Mouse (Mus musculus): Measurements from ENCODE around the gene Sprn. TPM values are rescaled to one million over a fixed set of nuclear protein-coding genes. Genes with fewer than 3 reads are reported as not detected.

Gene Sprn
- polyA plus RNA-seq, 1 experiment from 2014 or later: 0.72 TPM

- H3K9me3 ChIP-seq: no peaks in the 10 kb centered on the region
- no peak overlapping the region for H3K4me3 ChIP-seq
- H3K27ac ChIP-seq: no peak overlapping the region
- no peaks in the 10 kb centered on the region for H3K36me3 ChIP-seq
- H3K9ac ChIP-seq: no peak overlapping the region
- WGBS: 82% methylated on average over 2 of the region's 2 CpGs
- no peak overlapping the region for H3K4me2 ChIP-seq
- no peaks in the 10 kb centered on the region for H3K27me3 ChIP-seq
- no peaks in the 10 kb centered on the region for H3K4me1 ChIP-seq
- ATAC-seq (ENCODE audit: insufficient number of reproducible peaks, insufficient read depth, low FRiP score, low TSS enrichment, low read depth): no peak
Measured at GRCm38 (mm10) chr7:140180692-140181091, 26.0 kb upstream of the Sprn start.

- no peak overlapping the region for H3K4me3 ChIP-seq
- WGBS: 93% methylated on average over 2 of the region's 2 CpGs
- no peak overlapping the region for H3K27ac ChIP-seq
- no peaks in the 10 kb centered on the region for H3K9me3 ChIP-seq
- H3K9ac ChIP-seq: no peak overlapping the region
- no peaks in the 10 kb centered on the region for H3K36me3 ChIP-seq
- no peaks in the 10 kb centered on the region for H3K27me3 ChIP-seq
- no peak for ATAC-seq (ENCODE audit: insufficient number of reproducible peaks, insufficient read depth, low FRiP score, low TSS enrichment, low read depth)
- no peak overlapping the region for H3K4me2 ChIP-seq
- no peaks in the 10 kb centered on the region for H3K4me1 ChIP-seq
Measured at GRCm38 (mm10) chr7:140179176-140179575, 24.5 kb upstream of the Sprn start.

- Histone ChIP-seq H3K27me3 (no peaks in the 10 kb centered on the region), H3K4me1 (no peaks in the 10 kb centered on the region), H3K9ac (no peak within 1 kb of the TSS), H3K4me3 (no peak within 1 kb of the TSS), H3K9me3 (no peaks in the 10 kb centered on the region), H3K4me2 (no peak within 1 kb of the TSS), H3K36me3 (no peaks in the 10 kb centered on the region), H3K27ac (no peak within 1 kb of the TSS)
- 52% methylated on average over 1 of the region's 1 CpGs for WGBS
- no peak for ATAC-seq (ENCODE audit: insufficient number of reproducible peaks, insufficient read depth, low FRiP score, low TSS enrichment, low read depth)
Measured at GRCm38 (mm10) chr7:140172936-140173335, 18.3 kb upstream of the Sprn start, which contains the start of gene Olfr523. Olfr523 (plus strand) TSS chr7:140173217.

- no peaks in the 10 kb centered on the region for H3K9me3 ChIP-seq
- no peak overlapping the region for H3K4me2 ChIP-seq
- H3K4me3 ChIP-seq: no peak overlapping the region
- no peak overlapping the region for H3K27ac ChIP-seq
- no peaks in the 10 kb centered on the region for H3K27me3 ChIP-seq
- H3K4me1 ChIP-seq: no peaks in the 10 kb centered on the region
- ATAC-seq (ENCODE audit: insufficient number of reproducible peaks, insufficient read depth, low FRiP score, low TSS enrichment, low read depth): no peak
- no peak overlapping the region for H3K9ac ChIP-seq
- H3K36me3 ChIP-seq: no peaks in the 10 kb centered on the region
- 90% methylated on average over 3 of the region's 3 CpGs for WGBS
Measured at GRCm38 (mm10) chr7:140170863-140171262, 16.2 kb upstream of the Sprn start.

GRCm38 (mm10) chr7:140169386-140169785 lies 14.7 kb upstream of the Sprn start:
- H3K4me3 ChIP-seq: no peak overlapping the region
- no peak for ATAC-seq (ENCODE audit: insufficient number of reproducible peaks, insufficient read depth, low FRiP score, low TSS enrichment, low read depth)
- H3K36me3 ChIP-seq: no peaks in the 10 kb centered on the region
- no peaks in the 10 kb centered on the region for H3K27me3 ChIP-seq
- WGBS: 74% methylated on average over 4 of the region's 4 CpGs
- H3K4me1 ChIP-seq: no peaks in the 10 kb centered on the region
- no peak overlapping the region for H3K4me2 ChIP-seq
- no peak overlapping the region for H3K27ac ChIP-seq
- H3K9ac ChIP-seq: no peak overlapping the region
- no peaks in the 10 kb centered on the region for H3K9me3 ChIP-seq

- Histone ChIP-seq H3K4me3 (no peak overlapping the region), H3K27me3 (no peaks in the 10 kb centered on the region), H3K9me3 (no peaks in the 10 kb centered on the region), H3K36me3 (no peaks in the 10 kb centered on the region), H3K4me2 (no peak overlapping the region), H3K9ac (no peak overlapping the region), H3K27ac (no peak overlapping the region), H3K4me1 (no peaks in the 10 kb centered on the region)
- ATAC-seq (ENCODE audit: insufficient number of reproducible peaks, insufficient read depth, low FRiP score, low TSS enrichment, low read depth): no peak
- WGBS: 79% methylated on average over 1 of the region's 1 CpGs
Measured at GRCm38 (mm10) chr7:140167950-140168349, 13.3 kb upstream of the Sprn start.

GRCm38 (mm10) chr7:140164664-140165063 lies 10.0 kb upstream of the Sprn start, which contains the start of gene Olfr522:
Olfr522 (minus strand) TSS chr7:140164764.
- WGBS: 67% methylated on average over 7 of the region's 7 CpGs

GRCm38 (mm10) chr7:140160363-140160762 lies 5.7 kb upstream of the Sprn start:
- H3K4me3 ChIP-seq: no peak overlapping the region
- no peaks in the 10 kb centered on the region for H3K36me3 ChIP-seq
- no peak for ATAC-seq (ENCODE audit: insufficient number of reproducible peaks, insufficient read depth, low FRiP score, low TSS enrichment, low read depth)
- no peaks in the 10 kb centered on the region for H3K9me3 ChIP-seq
- peaks cover 19% of the 10 kb centered on the region for H3K27me3 ChIP-seq
- H3K9ac ChIP-seq: no peak overlapping the region
- H3K4me2 ChIP-seq: no peak overlapping the region
- WGBS: 79% methylated on average over 3 of the region's 3 CpGs
- H3K4me1 ChIP-seq: no peaks in the 10 kb centered on the region
- H3K27ac ChIP-seq: no peak overlapping the region

More at GRCm38 (mm10) chr7:140164664-140165063, 10.0 kb upstream of the Sprn start, which contains the start of gene Olfr522:
- Histone ChIP-seq H3K9ac (no peak within 1 kb of the TSS), H3K9me3 (no peaks in the 10 kb centered on the region), H3K4me1 (no peaks in the 10 kb centered on the region), H3K27ac (no peak within 1 kb of the TSS), H3K36me3 (no peaks in the 10 kb centered on the region), H3K27me3 (no peaks in the 10 kb centered on the region), H3K4me2 (no peak within 1 kb of the TSS), H3K4me3 (no peak within 1 kb of the TSS)
- ATAC-seq (ENCODE audit: insufficient number of reproducible peaks, insufficient read depth, low FRiP score, low TSS enrichment, low read depth): no peak

GRCm38 (mm10) chr7:140153829-140154217 lies 854 bp downstream of the Sprn start:
- Histone ChIP-seq H3K9ac (peak overlapping the region; percentile 55), H3K27ac (no peak overlapping the region), H3K9me3 (no peaks in the 10 kb centered on the region), H3K4me3 (peak overlapping the region; percentile 37), H3K36me3 (0 out of 2 replicates have a peak, but pooled peaks cover 4% of the 10 kb centered on the region), H3K27me3 (peaks cover 54% of the 10 kb centered on the region), H3K4me2 (peak overlapping the region; percentile 59), H3K4me1 (peaks cover 15% of the 10 kb centered on the region)
- peak; percentile 18; the same call in 1 of the 2 replicates for ATAC-seq (ENCODE audit: insufficient number of reproducible peaks, insufficient read depth, low FRiP score, low TSS enrichment, low read depth)
- WGBS: 10% methylated on average over 4 of the region's 4 CpGs

GRCm38 (mm10) chr7:140153383-140153782 lies 1.3 kb downstream of the Sprn start:
- H3K9me3 ChIP-seq: no peaks in the 10 kb centered on the region
- peak overlapping the region; percentile 33 for H3K4me3 ChIP-seq
- peak overlapping the region; percentile 59 for H3K4me2 ChIP-seq
- no peak overlapping the region for H3K27ac ChIP-seq
- peak overlapping the region; percentile 58 for H3K9ac ChIP-seq
- WGBS: 7% methylated on average over 28 of the region's 28 CpGs
- H3K27me3 ChIP-seq: peaks cover 51% of the 10 kb centered on the region
- 0 out of 2 replicates have a peak, but pooled peaks cover 4% of the 10 kb centered on the region for H3K36me3 ChIP-seq
- peaks cover 15% of the 10 kb centered on the region for H3K4me1 ChIP-seq
- ATAC-seq (ENCODE audit: insufficient number of reproducible peaks, insufficient read depth, low FRiP score, low TSS enrichment, low read depth): peak; percentile 46; the same call in 1 of the 2 replicates

- Histone ChIP-seq H3K4me3 (no peak overlapping the region), H3K9ac (no peak overlapping the region), H3K27me3 (no peaks in the 10 kb centered on the region), H3K9me3 (no peaks in the 10 kb centered on the region), H3K4me2 (no peak overlapping the region), H3K36me3 (peaks cover 5% of the 10 kb centered on the region; the same call in 1 of the 2 replicates), H3K27ac (no peak overlapping the region), H3K4me1 (no peaks in the 10 kb centered on the region)
- no peak for ATAC-seq (ENCODE audit: insufficient number of reproducible peaks, insufficient read depth, low FRiP score, low TSS enrichment, low read depth)
- 88% methylated on average over 4 of the region's 4 CpGs for WGBS
Measured at GRCm38 (mm10) chr7:140144550-140144949, 10.1 kb downstream of the Sprn start.

GRCm38 (mm10) chr7:140141350-140141749 lies 13.3 kb downstream of the Sprn start:
- Histone ChIP-seq H3K9me3 (no peaks in the 10 kb centered on the region), H3K36me3 (no peaks in the 10 kb centered on the region), H3K4me1 (peaks cover 5% of the 10 kb centered on the region), H3K27ac (no peak overlapping the region), H3K9ac (no peak overlapping the region), H3K4me2 (no peak overlapping the region), H3K27me3 (no peaks in the 10 kb centered on the region), H3K4me3 (no peak overlapping the region)
- no peak for ATAC-seq (ENCODE audit: insufficient number of reproducible peaks, insufficient read depth, low FRiP score, low TSS enrichment, low read depth)
- WGBS: 6% methylated on average over 14 of the region's 14 CpGs

Measured in embryonic facial prominence, embryonic 13.5 days (tissue).